Mouse (Mus musculus): ENCODE data around the gene Synj2.
"Not testable (repeated sequence)": the region's sequence is repeated elsewhere in the genome, so short reads cannot be mapped to it uniquely, and the experiment has no call there.

The Synj2 gene

GRCm38 (mm10) chr17:5999039-5999543 lies 58.0 kb downstream of the Synj2 start:
- DNase-seq (ENCODE audit: low spot score) = no peak

GRCm38 (mm10) chr17:6000864-6001319 lies 59.8 kb downstream of the Synj2 start:
- no peak for DNase-seq (ENCODE audit: low spot score)

GRCm38 (mm10) chr17:6001389-6001788 lies 60.3 kb downstream of the Synj2 start:
- no peak for DNase-seq (ENCODE audit: low spot score)

GRCm38 (mm10) chr17:6001836-6002235 lies 60.8 kb downstream of the Synj2 start:
- DNase-seq (ENCODE audit: low spot score) = no peak

GRCm38 (mm10) chr17:6002563-6002962 lies 61.5 kb downstream of the Synj2 start:
- DNase-seq (ENCODE audit: low spot score) = no peak

- no peak for DNase-seq (ENCODE audit: low spot score)
Observed at GRCm38 (mm10) chr17:6003661-6004060, 62.6 kb downstream of the Synj2 start.

GRCm38 (mm10) chr17:6005246-6005637 lies 64.2 kb downstream of the Synj2 start:
- DNase-seq (ENCODE audit: low spot score) = no peak

- peak; percentile 78 for DNase-seq (ENCODE audit: low spot score)
Observed at GRCm38 (mm10) chr17:6005638-6006471, 64.8 kb downstream of the Synj2 start.

- no peak for DNase-seq (ENCODE audit: low spot score)
Observed at GRCm38 (mm10) chr17:6007101-6007780, 66.2 kb downstream of the Synj2 start.

GRCm38 (mm10) chr17:6007902-6008301 lies 66.8 kb downstream of the Synj2 start:
- no peak for DNase-seq (ENCODE audit: low spot score)

GRCm38 (mm10) chr17:6008590-6008989 lies 67.5 kb downstream of the Synj2 start:
- DNase-seq (ENCODE audit: low spot score) = no peak

GRCm38 (mm10) chr17:6009606-6010005 lies 68.5 kb downstream of the Synj2 start:
- DNase-seq (ENCODE audit: low spot score) = no peak

- DNase-seq (ENCODE audit: low spot score) = no peak
Observed at GRCm38 (mm10) chr17:6013079-6013478, 72.0 kb downstream of the Synj2 start.

GRCm38 (mm10) chr17:6014985-6015384 lies 73.9 kb downstream of the Synj2 start:
- no peak for DNase-seq (ENCODE audit: low spot score)

- no peak for DNase-seq (ENCODE audit: low spot score)
Observed at GRCm38 (mm10) chr17:6016213-6016780, 75.2 kb downstream of the Synj2 start.

- DNase-seq (ENCODE audit: low spot score) = no peak
Observed at GRCm38 (mm10) chr17:6017268-6017667, 76.2 kb downstream of the Synj2 start.

- no peak for DNase-seq (ENCODE audit: low spot score)
Observed at GRCm38 (mm10) chr17:6018348-6018747, 77.3 kb downstream of the Synj2 start.

GRCm38 (mm10) chr17:6019776-6020175 lies 78.7 kb downstream of the Synj2 start:
- DNase-seq (ENCODE audit: low spot score) = no peak

GRCm38 (mm10) chr17:6020636-6021035 lies 79.6 kb downstream of the Synj2 start:
- no peak for DNase-seq (ENCODE audit: low spot score)

GRCm38 (mm10) chr17:6021374-6021789 lies 80.3 kb downstream of the Synj2 start:
- DNase-seq (ENCODE audit: low spot score) = not testable (repeated sequence)

- DNase-seq (ENCODE audit: low spot score) = no peak
Observed at GRCm38 (mm10) chr17:6025831-6026230, 84.8 kb downstream of the Synj2 start.

- no peak for DNase-seq (ENCODE audit: low spot score)
Observed at GRCm38 (mm10) chr17:6035661-6036060, 94.6 kb downstream of the Synj2 start.

GRCm38 (mm10) chr17:6036458-6036857 lies 95.4 kb downstream of the Synj2 start:
- no peak for DNase-seq (ENCODE audit: low spot score)
